Mouse (Mus musculus) forebrain, embryonic 14.5 days (tissue): Measurements from ENCODE around the gene Uggt1. TPM values are rescaled to one million over a fixed set of nuclear protein-coding genes. Genes with fewer than 3 reads are reported as not detected.
A peak's percentile ranks its signal among the peaks of the same experiment; 100 is the strongest.

Source experiments
- ATAC-seq: fragments of 200-750 bp; cut with Nextera tagmentation; 2 replicates; pipeline ENCODE4 v1.8.0; 2017; ENCODE audit warnings: mild to moderate bottlenecking, moderate library complexity
- DNase-seq: peaks from one replicate; pipeline ENCODE4 v3.0.0-alpha.2; 2015; ENCODE audit warnings: low spot score
- H3K27ac ChIP-seq: fragments of 300-500 bp; sonication (generic); 2 replicates; pipeline ENCODE4 v1.5.1; 2014; ENCODE audit warnings: low read depth, mild to moderate bottlenecking, control low read depth, low read length, moderate library complexity
- H3K27me3 ChIP-seq: fragments of 300-500 bp; sonication (generic); replicated peaks from 2 replicates; pipeline ENCODE4 v1.6.1; 2014; ENCODE audit warnings: low read length, control low read depth, mixed read lengths; ENCODE audit not compliant: control insufficient read depth, insufficient read depth
- H3K36me3 ChIP-seq: fragments of 300-500 bp; sonication (generic); 2 replicates; pipeline ENCODE4 v1.6.1; 2014; ENCODE audit warnings: low read length, control low read depth; ENCODE audit not compliant: control insufficient read depth, insufficient read depth
- H3K4me1 ChIP-seq: fragments of 300-500 bp; sonication (generic); 2 replicates; pipeline ENCODE4 v1.6.1; 2014; ENCODE audit warnings: antibody characterized with exemption, low read length, control low read depth; ENCODE audit not compliant: control insufficient read depth, insufficient read depth
- H3K4me2 ChIP-seq: fragments of 300-500 bp; sonication (generic); 2 replicates; pipeline ENCODE4 v1.6.1; 2014; ENCODE audit warnings: mild to moderate bottlenecking, control low read depth, low read length
- H3K4me3 ChIP-seq: fragments of 300-500 bp; sonication (generic); 2 replicates; pipeline ENCODE4 v1.5.1; 2014; ENCODE audit warnings: low read depth, low read length, control low read depth
- H3K9ac ChIP-seq: fragments of 300-500 bp; sonication (generic); 2 replicates; pipeline ENCODE4 v1.6.1; 2014; ENCODE audit warnings: mild to moderate bottlenecking, low read length, control low read depth, moderate library complexity
- H3K9me3 ChIP-seq: fragments of 300-500 bp; sonication (generic); replicated peaks from 2 replicates; pipeline ENCODE4 v1.6.1; 2016; ENCODE audit warnings: low read length, control low read depth, mixed read lengths; ENCODE audit not compliant: control insufficient read depth
- WGBS: fragments of 180-500 bp; shearing (Covaris S2); extraction: QIAGEN DNeasy Blood & Tissue Kit; methylation state at CpG from one replicate; pipeline ENCODE4 v1.1.7; 2014; 5-methylcytosine and 5-hydroxymethylcytosine counted together
- polyA plus RNA-seq: library from polyadenylated mRNA; unstranded; fragments of >200 nt; fragmentation: Nextera tagmentation; extraction: Ambion mirVana; gene quantifications from 2 replicates; pipeline ENCODE4 v1.2.1, GENCODE M21; 2014

Uggt1 gene
- polyA plus RNA-seq, 1 experiment from 2014 or later = 66.8 TPM

DNA sequence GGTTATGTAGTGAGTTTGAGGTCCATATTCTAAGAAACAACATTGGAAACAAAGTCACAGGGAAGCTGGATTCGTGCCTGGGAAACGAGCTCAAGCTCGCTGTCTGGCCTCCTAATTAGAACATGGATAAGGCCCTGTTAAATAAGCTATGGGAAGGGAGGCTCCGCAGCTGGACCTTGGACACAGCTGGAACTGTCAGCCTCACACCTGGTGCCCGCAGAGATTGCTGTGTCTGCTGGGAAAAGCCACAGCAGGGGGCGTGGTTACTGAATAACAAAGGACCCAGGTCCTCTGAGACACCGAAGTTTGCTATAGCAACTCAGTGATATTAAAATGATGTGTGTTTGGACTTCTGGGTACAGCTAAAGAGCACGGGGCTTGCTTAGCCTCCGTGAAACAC is 6.9 kb upstream of the Uggt1 start:
- Histone ChIP-seq H3K9me3 (0 out of 2 replicates have a peak, but pooled peaks cover 3% of the 10 kb centered on the region), H3K4me3 (no peak overlapping the region), H3K27ac (no peak overlapping the region), H3K9ac (no peak overlapping the region), H3K4me2 (no peak overlapping the region), H3K4me1 (no peaks in the 10 kb centered on the region), H3K36me3 (no peaks in the 10 kb centered on the region), H3K27me3 (no peaks in the 10 kb centered on the region)
- 2% methylated on average over 9 of the region's 9 CpGs for WGBS
- ATAC-seq (no peak), DNase-seq (peak; percentile 4)

DNA sequence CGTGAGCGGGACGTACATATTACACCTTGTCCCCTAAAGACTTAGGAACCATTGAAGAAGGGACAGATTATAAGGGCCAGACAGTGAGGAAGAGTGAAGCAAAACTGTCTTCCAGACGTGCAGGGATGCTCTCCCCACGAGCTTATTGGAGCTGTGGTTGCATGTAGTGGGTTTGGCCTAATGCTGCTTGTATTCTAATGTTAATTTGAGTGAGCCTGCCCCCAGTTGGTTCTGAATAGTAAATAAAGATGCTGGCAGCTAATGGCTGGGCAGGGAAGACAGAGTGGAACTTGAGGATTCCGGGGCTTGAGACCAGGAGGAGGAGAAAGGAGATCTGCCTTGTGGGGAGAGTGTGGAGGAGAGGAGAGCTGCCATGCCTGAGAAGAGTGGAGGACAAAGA is 2.2 kb upstream of the Uggt1 start:
- no peaks in the 10 kb centered on the region for H3K9me3 ChIP-seq
- DNase-seq (peak; percentile 25), ATAC-seq (no peak)
- no peaks in the 10 kb centered on the region for H3K27me3 ChIP-seq
- no peak overlapping the region for H3K4me3 ChIP-seq
- no peak overlapping the region for H3K4me2 ChIP-seq
- 44% methylated on average over 6 of the region's 6 CpGs for WGBS
- peaks cover 10% of the 10 kb centered on the region for H3K4me1 ChIP-seq
- H3K27ac ChIP-seq = no peak overlapping the region; the same call in 1 of the 2 replicates
- H3K36me3 ChIP-seq = no peaks in the 10 kb centered on the region
- no peak overlapping the region; the same call in 1 of the 2 replicates for H3K9ac ChIP-seq

GRCm38 (mm10) chr1:36244828-36245215 is 302 bp upstream of the Uggt1 start:
- no peak overlapping the region for H3K4me2 ChIP-seq
- no peak for ATAC-seq
- no peak for DNase-seq
- H3K27ac ChIP-seq = no peak overlapping the region
- H3K9ac ChIP-seq = no peak overlapping the region
- H3K9me3 ChIP-seq = no peaks in the 10 kb centered on the region
- no peaks in the 10 kb centered on the region for H3K27me3 ChIP-seq
- no peak overlapping the region for H3K4me3 ChIP-seq
- H3K4me1 ChIP-seq = peaks cover 10% of the 10 kb centered on the region
- H3K36me3 ChIP-seq = no peaks in the 10 kb centered on the region
- WGBS = 87% methylated on average over 4 of the region's 4 CpGs

- peak overlapping the region; percentile 82 for H3K4me2 ChIP-seq
- peaks cover 10% of the 10 kb centered on the region for H3K4me1 ChIP-seq
- H3K9ac ChIP-seq = peak overlapping the region; percentile 85
- DNase-seq (no peak), ATAC-seq (peak; percentile 48; the same call in 1 of the 2 replicates)
- no peaks in the 10 kb centered on the region for H3K36me3 ChIP-seq
- H3K9me3 ChIP-seq = no peaks in the 10 kb centered on the region
- H3K27ac ChIP-seq = peak overlapping the region; percentile 82
- H3K4me3 ChIP-seq = peak overlapping the region; percentile 87
- H3K27me3 ChIP-seq = no peaks in the 10 kb centered on the region
- 4% methylated on average over 21 of the region's 21 CpGs for WGBS
Measured at GRCm38 (mm10) chr1:36243447-36244057, 968 bp downstream of the Uggt1 start.

DNA sequence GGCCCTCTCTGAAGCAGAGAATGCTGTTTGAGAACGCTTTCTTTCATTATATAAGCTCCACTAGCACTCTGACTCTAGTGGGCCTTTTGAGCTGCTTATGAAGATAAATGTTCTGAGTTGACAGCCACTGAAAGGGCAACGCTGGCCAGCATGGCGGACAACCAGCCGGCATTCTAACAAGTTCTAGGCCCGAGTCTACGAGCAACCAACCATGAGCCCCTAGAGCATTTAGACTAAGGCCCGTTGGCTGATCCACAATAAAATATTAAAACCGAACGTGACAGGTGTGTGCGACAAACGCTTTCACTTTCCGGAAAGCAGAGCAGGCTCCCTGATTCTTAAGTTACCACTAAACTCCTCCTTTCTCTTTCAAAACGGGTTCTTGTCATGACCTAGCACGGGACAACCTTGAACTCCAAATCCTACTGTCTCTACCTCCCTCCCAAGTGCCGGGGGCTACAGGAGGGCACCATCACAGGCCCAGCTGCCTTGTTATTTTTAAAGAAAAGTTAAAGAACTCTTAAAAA is 2.6 kb downstream of the Uggt1 start:
- no peak overlapping the region for H3K4me2 ChIP-seq
- 94% methylated on average over 15 of the region's 15 CpGs for WGBS
- no peak overlapping the region for H3K4me3 ChIP-seq
- DNase-seq (no peak), ATAC-seq (no peak)
- no peak overlapping the region for H3K9ac ChIP-seq
- H3K27ac ChIP-seq = no peak overlapping the region
- H3K27me3 ChIP-seq = no peaks in the 10 kb centered on the region
- no peaks in the 10 kb centered on the region for H3K9me3 ChIP-seq
- no peaks in the 10 kb centered on the region for H3K36me3 ChIP-seq
- peaks cover 10% of the 10 kb centered on the region for H3K4me1 ChIP-seq

GRCm38 (mm10) chr1:36240176-36240575 is 4.3 kb downstream of the Uggt1 start:
- no peak for DNase-seq
- 11% methylated on average over 6 of the region's 6 CpGs for WGBS
- Histone ChIP-seq H3K4me2 (no peak overlapping the region), H3K27me3 (no peaks in the 10 kb centered on the region), H3K27ac (no peak overlapping the region), H3K9me3 (no peaks in the 10 kb centered on the region), H3K9ac (no peak overlapping the region), H3K4me1 (peaks cover 10% of the 10 kb centered on the region), H3K36me3 (no peaks in the 10 kb centered on the region; the same call in 1 of the 2 replicates), H3K4me3 (no peak overlapping the region)
- no peak for ATAC-seq

DNA sequence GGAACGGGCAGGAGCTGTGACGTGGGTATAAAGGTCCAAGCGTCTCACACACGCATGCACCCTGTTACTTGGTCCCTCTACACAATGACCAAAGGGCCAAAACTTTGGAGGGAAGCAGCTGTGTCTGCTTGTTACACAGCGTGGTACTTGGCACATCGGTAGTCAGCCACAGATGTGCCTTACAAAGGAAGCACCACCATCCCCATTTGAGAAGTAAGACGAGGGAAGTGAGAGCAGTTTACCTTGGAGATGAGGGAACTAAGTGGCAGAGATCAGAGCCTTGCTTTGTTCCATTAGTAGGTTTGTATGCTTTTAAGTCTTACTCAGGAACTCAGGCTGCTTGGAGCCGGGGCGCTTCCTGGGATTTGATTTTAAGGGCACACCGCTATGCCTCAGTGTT is 5.1 kb downstream of the Uggt1 start:
- DNase-seq (no peak), ATAC-seq (no peak)
- Histone ChIP-seq H3K4me2 (no peak overlapping the region), H3K27me3 (no peaks in the 10 kb centered on the region), H3K27ac (no peak overlapping the region), H3K4me1 (peaks cover 10% of the 10 kb centered on the region), H3K4me3 (no peak overlapping the region), H3K9me3 (no peaks in the 10 kb centered on the region), H3K9ac (no peak overlapping the region), H3K36me3 (peaks cover 7% of the 10 kb centered on the region)
- 88% methylated on average over 10 of the region's 10 CpGs for WGBS

- no peaks in the 10 kb centered on the region for H3K4me1 ChIP-seq
- WGBS = 82% methylated on average over 2 of the region's 2 CpGs
- DNase-seq = no peak
- peaks cover 21% of the 10 kb centered on the region for H3K36me3 ChIP-seq
- no peak overlapping the region for H3K4me2 ChIP-seq
- ATAC-seq = no peak
- no peaks in the 10 kb centered on the region for H3K9me3 ChIP-seq
- H3K9ac ChIP-seq = no peak overlapping the region
- no peaks in the 10 kb centered on the region for H3K27me3 ChIP-seq
- H3K27ac ChIP-seq = no peak overlapping the region
- H3K4me3 ChIP-seq = no peak overlapping the region
Measured at GRCm38 (mm10) chr1:36235855-36236254, 8.7 kb downstream of the Uggt1 start.

DNA sequence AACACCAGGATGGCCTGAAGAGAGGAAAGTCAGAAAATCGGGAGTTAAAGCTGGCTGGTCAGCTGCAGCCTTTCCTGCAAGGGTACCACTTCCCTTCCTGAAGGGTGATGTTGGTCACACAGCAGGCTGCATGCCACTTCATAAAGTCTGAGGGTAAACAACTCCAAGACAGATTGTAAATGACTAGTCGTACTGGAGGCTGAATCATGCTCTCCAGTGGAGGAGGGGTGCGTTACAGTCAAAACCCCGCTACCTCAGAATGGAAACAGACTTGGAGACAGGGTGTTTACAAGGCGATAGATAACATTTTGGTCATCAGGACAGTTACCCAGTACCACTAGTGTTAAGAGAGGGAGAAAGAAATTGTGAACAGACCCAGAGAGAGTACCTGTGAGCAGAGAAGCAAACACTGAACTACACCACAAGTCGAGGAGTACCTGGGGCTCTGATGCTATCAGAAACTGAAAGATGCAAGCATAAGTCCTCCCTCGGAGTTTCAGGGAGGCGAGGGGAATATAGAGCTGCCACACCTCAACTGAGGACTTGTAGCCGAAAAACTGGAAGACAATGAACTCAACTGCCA is 9.4 kb downstream of the Uggt1 start:
- Histone ChIP-seq H3K36me3 (peaks cover 24% of the 10 kb centered on the region), H3K9me3 (no peaks in the 10 kb centered on the region), H3K9ac (no peak overlapping the region), H3K27me3 (no peaks in the 10 kb centered on the region), H3K4me1 (no peaks in the 10 kb centered on the region), H3K4me3 (no peak overlapping the region), H3K27ac (no peak overlapping the region), H3K4me2 (no peak overlapping the region)
- DNase-seq (no peak), ATAC-seq (no peak)
- WGBS = 90% methylated on average over 9 of the region's 9 CpGs
